Mouse (Mus musculus) midbrain, embryonic 10.5 days (tissue): ENCODE measurements around the gene Pde4c. TPM values are rescaled to one million over a fixed set of nuclear protein-coding genes. Genes with fewer than 3 reads are reported as not detected.
A peak's percentile ranks its signal among the peaks of the same experiment; 100 is the strongest.

ENCODE experiments used
- DNase-seq: peaks from one replicate; pipeline ENCODE4 v3.0.0-alpha.2; 2017; ENCODE audit warnings: low spot score
- H3K27ac ChIP-seq: fragments of 300-500 bp; sonication (generic); replicated peaks from 2 replicates; pipeline ENCODE4 v1.5.1; 2016; ENCODE audit warnings: mild to moderate bottlenecking
- H3K27me3 ChIP-seq: fragments of 300-500 bp; sonication (generic); 2 replicates; pipeline ENCODE4 v1.6.1; 2016; ENCODE audit warnings: low read depth, mild to moderate bottlenecking; ENCODE audit not compliant: poor library complexity, severe bottlenecking
- H3K36me3 ChIP-seq: fragments of 300-500 bp; sonication (generic); 2 replicates; pipeline ENCODE4 v1.6.1; 2016; ENCODE audit warnings: mild to moderate bottlenecking, moderate library complexity
- H3K4me1 ChIP-seq: fragments of 300-500 bp; sonication (generic); 2 replicates; pipeline ENCODE4 v1.6.1; 2016
- H3K4me3 ChIP-seq: fragments of 300-500 bp; sonication (generic); 2 replicates; pipeline ENCODE4 v1.5.1; 2016; ENCODE audit warnings: mild to moderate bottlenecking, moderate library complexity
- H3K9me3 ChIP-seq: fragments of 300-500 bp; sonication (generic); replicated peaks from 2 replicates; pipeline ENCODE4 v1.6.1; 2016; ENCODE audit warnings: mild to moderate bottlenecking
- WGBS: fragments of 180-500 bp; shearing (Covaris S2); methylation state at CpG from one replicate; pipeline ENCODE4 v1.1.7; 2016; 5-methylcytosine and 5-hydroxymethylcytosine counted together
- polyA plus RNA-seq: library from polyadenylated mRNA; unstranded; fragments of >200 nt; fragmentation: Nextera tagmentation; extraction: Ambion mirVana; gene quantifications from 2 replicates; pipeline ENCODE4 v1.2.1, GENCODE M21; 2016

Pde4c gene
- polyA plus RNA-seq, 1 experiment from 2014 or later: 0.78 TPM

DNA sequence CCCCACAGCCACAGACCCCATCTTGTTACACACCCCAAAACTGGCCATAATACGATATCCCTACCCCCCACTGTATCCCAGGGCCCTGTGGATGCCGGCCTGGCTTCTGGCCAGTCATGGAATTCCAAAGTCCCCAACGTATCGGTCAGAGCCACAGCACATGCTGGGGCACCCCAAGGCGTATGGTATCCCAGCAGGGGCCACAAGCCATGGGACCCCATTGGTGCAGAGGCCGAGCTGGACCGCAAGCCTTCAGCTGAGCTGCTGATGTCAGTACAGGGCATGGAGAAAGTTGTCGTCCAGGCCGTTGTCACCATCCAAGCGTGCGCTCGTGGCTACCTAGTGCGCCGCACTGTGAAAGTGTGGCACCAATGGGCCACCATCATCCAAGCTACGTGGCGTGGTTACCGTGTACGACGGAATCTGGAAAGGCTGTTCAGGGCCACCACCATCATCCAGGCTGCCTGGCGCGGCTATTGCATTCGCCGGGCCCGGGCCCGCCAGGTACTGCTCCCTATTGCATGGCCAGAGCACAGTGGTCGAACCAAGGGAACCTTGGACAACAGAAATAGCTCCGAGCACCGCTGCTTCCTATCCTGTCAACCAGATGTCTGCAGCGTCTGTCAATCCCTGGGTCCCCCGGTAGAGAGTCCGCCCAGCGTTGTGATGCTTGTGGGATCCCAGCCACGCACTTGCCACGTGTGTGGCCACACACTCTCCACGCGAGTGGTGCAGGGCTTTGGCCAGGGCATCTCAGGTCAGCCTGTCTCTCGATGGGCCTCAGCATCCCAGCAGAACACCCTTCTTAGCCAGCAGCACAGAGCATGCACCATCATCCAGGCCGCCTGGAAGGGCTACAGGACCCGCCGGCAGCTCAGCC, 6.8 kb upstream of the Pde4c start:
- no peak overlapping the region for H3K4me3 ChIP-seq
- 86% methylated on average over 40 of the region's 40 CpGs for WGBS
- peaks cover 24% of the 10 kb centered on the region for H3K27me3 ChIP-seq
- no peak overlapping the region; the same call in 1 of the 2 replicates for H3K27ac ChIP-seq
- peaks cover 15% of the 10 kb centered on the region for H3K4me1 ChIP-seq
- no peak for DNase-seq
- no peaks in the 10 kb centered on the region for H3K36me3 ChIP-seq
- H3K9me3 ChIP-seq: no peaks in the 10 kb centered on the region

- WGBS: 2% methylated on average over 19 of the region's 19 CpGs
- DNase-seq: peak; percentile 54
- Histone ChIP-seq H3K36me3 (no peaks in the 10 kb centered on the region), H3K27me3 (peaks cover 26% of the 10 kb centered on the region), H3K4me1 (peaks cover 14% of the 10 kb centered on the region), H3K4me3 (peak within 1 kb of the TSS; percentile 22; the same call in 1 of the 2 replicates), H3K9me3 (no peaks in the 10 kb centered on the region), H3K27ac (no peak within 1 kb of the TSS)
Measured at GRCm38 (mm10) chr8:70718297-70718696, 5.2 kb upstream of the Pde4c start, which contains the start of gene Gm3336. Gene Gm3336, plus strand, starts transcription at chr8:70718543.

DNA sequence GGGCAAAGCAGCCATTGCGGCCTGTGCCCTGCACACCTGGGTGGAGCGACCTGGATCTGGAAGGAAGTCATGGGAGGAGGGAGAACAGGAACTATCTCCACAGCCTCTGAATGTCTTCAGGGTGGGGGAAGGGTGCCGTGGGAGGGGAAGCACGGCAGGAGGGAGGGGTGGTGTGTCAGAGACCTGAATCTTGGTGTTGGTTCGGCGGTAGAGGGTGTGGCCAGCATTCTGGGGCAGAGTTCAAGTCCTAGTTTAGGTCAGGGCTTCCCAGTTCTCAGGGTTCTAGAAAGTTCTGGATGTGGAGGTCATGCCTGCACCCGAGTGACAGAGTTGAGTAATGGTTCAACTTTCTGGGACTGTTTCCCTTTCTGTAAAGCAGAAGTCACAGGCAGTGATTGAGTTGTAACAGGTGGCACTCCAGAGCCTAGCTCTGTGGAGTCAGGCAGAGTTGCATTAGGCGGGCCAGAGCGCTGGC, 3.7 kb upstream of the Pde4c start:
- Histone ChIP-seq H3K27me3 (peaks cover 26% of the 10 kb centered on the region), H3K4me3 (no peak overlapping the region), H3K9me3 (no peaks in the 10 kb centered on the region), H3K36me3 (no peaks in the 10 kb centered on the region), H3K4me1 (peaks cover 7% of the 10 kb centered on the region), H3K27ac (no peak overlapping the region)
- 66% methylated on average over 9 of the region's 9 CpGs for WGBS
- no peak for DNase-seq

- WGBS: 4% methylated on average over 3 of the region's 3 CpGs
- H3K9me3 ChIP-seq: no peaks in the 10 kb centered on the region
Measured at GRCm38 (mm10) chr8:70720739-70721138, 2.8 kb upstream of the Pde4c start.

GRCm38 (mm10) chr8:70721601-70722000, 1.9 kb upstream of the Pde4c start:
- no peaks in the 10 kb centered on the region for H3K9me3 ChIP-seq
- no peaks in the 10 kb centered on the region for H3K36me3 ChIP-seq
- H3K27me3 ChIP-seq: peaks cover 33% of the 10 kb centered on the region
- no peak overlapping the region for H3K4me3 ChIP-seq
- H3K27ac ChIP-seq: no peak overlapping the region
- no peak for DNase-seq
- peaks cover 8% of the 10 kb centered on the region for H3K4me1 ChIP-seq
- WGBS: 84% methylated on average over 8 of the region's 8 CpGs

More at GRCm38 (mm10) chr8:70720739-70721138, 2.8 kb upstream of the Pde4c start:
- peak; percentile 78 for DNase-seq
- Histone ChIP-seq H3K4me3 (no peak overlapping the region), H3K36me3 (no peaks in the 10 kb centered on the region), H3K27ac (no peak overlapping the region), H3K4me1 (peaks cover 7% of the 10 kb centered on the region), H3K27me3 (peaks cover 27% of the 10 kb centered on the region)

DNA sequence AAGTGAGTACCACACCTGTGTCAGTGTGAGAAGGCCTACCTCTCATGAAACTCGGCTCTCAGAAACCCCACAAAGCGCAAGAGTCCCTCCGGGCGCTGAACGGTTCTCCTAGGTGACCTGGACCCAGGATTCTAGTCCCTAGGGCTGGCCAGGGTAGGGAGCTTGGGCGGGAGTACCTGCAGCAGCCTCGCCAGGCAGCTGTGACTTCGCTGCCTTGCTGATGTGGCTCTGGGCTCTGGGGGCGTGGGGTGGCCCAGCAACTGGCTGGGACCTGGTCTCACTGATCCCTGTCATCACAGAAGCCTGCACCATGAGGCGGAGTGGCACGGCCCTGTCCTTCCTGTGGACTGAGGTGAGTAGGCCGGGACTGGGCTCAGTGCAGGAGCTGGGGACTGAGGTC, 696 bp downstream of the Pde4c start:
- H3K4me1 ChIP-seq: peaks cover 8% of the 10 kb centered on the region
- 0 out of 2 replicates have a peak overlapping the region, but pooled peaks have one; percentile 28 for H3K27ac ChIP-seq
- DNase-seq: no peak
- H3K9me3 ChIP-seq: no peaks in the 10 kb centered on the region
- 84% methylated on average over 12 of the region's 12 CpGs for WGBS
- H3K36me3 ChIP-seq: no peaks in the 10 kb centered on the region
- H3K4me3 ChIP-seq: no peak overlapping the region
- peaks cover 44% of the 10 kb centered on the region for H3K27me3 ChIP-seq

DNA sequence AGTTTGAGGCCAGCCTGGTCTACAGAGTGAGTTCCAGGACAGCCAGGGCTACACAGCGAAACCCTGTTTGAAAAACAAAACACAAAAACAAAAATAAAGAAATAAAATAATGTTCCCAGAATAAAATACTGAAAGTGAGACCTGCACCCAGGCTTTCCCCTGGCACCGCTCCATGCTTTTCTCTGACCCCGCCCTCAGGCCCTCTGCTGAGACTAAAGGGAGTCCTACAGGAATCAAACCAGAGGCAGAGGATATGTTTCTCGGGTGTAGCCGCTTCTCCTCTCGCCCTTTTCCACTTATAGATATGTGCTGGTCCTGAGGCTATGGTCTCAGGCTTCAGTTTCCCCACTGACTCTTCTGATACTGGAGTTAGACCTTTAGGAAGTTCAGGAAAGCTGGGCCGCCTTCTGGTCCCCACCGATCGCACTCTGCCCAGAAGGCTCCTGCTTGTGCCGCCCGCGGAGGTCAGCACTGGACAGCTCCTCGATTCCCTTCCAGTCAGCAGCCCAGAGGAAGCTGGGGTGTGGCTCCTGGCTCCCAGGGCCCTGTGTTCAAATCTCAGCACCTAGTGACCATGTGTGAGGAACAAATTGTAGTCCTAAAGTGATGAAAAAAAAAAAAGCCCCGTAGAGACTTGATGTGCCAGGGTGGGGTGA, 2.4 kb downstream of the Pde4c start:
- Histone ChIP-seq H3K27ac (no peak overlapping the region), H3K9me3 (no peaks in the 10 kb centered on the region), H3K4me1 (peaks cover 14% of the 10 kb centered on the region), H3K4me3 (no peak overlapping the region), H3K27me3 (peaks cover 56% of the 10 kb centered on the region), H3K36me3 (no peaks in the 10 kb centered on the region)
- 29% methylated on average over 14 of the region's 14 CpGs for WGBS
- no peak for DNase-seq

- Histone ChIP-seq H3K4me3 (no peak overlapping the region), H3K36me3 (no peaks in the 10 kb centered on the region), H3K4me1 (peaks cover 14% of the 10 kb centered on the region), H3K9me3 (no peaks in the 10 kb centered on the region), H3K27me3 (peaks cover 60% of the 10 kb centered on the region), H3K27ac (no peak overlapping the region)
- 51% methylated on average over 11 of the region's 11 CpGs for WGBS
- no peak for DNase-seq
Measured at GRCm38 (mm10) chr8:70726721-70727120, 3.2 kb downstream of the Pde4c start.

GRCm38 (mm10) chr8:70729808-70730475, 6.4 kb downstream of the Pde4c start:
- Histone ChIP-seq H3K36me3 (no peaks in the 10 kb centered on the region), H3K27ac (peak overlapping the region; percentile 49; the same call in 1 of the 2 replicates), H3K4me1 (peaks cover 11% of the 10 kb centered on the region), H3K9me3 (no peaks in the 10 kb centered on the region), H3K27me3 (peaks cover 79% of the 10 kb centered on the region), H3K4me3 (peak overlapping the region; percentile 43)
- DNase-seq: no peak
- 5% methylated on average over 34 of the region's 34 CpGs for WGBS

DNA sequence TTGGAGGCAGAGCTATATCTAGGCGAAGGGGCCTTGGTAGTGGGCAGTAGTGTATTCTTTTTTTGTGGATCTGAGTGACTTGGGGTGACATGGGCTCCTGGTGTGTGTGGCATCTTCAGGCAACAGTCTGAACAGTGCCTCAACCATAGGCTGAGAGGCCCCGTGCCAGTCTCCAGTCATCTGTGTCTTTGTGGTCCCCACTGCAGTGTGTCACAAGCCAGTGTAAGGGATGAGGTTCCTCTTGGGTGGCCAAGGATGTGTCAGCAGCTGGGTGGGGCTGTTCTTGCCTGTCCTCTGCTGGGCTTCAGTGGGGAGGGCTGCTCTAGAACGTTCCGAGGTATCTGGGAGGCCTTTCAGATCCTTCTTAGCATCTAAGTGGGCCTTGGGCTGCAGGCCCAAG, 7.4 kb downstream of the Pde4c start:
- Histone ChIP-seq H3K4me1 (peaks cover 11% of the 10 kb centered on the region), H3K27me3 (peaks cover 76% of the 10 kb centered on the region), H3K4me3 (no peak overlapping the region), H3K9me3 (no peaks in the 10 kb centered on the region), H3K27ac (no peak overlapping the region), H3K36me3 (no peaks in the 10 kb centered on the region)
- DNase-seq: no peak
- WGBS: 87% methylated on average over 4 of the region's 4 CpGs

DNA sequence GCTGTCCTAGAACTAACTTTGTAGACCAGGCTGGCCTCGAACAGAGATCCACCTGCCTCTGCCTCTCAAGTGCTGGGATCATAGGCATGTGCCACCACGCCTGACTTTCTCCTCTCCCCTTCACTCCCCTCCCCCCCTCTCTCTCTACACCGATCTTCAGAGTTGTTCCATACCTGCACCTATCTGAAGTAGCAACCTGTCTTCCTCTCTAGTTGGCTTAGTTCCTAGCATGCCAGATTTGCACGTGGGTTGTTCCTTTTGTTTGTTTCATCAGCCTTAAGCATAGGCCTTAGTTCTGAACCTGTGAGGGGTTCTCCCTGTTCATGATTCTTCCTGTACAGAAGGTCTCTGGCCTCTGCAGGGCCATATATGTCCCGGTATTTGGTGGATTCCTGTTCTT, 14.2 kb downstream of the Pde4c start:
- Histone ChIP-seq H3K4me1 (peaks cover 2% of the 10 kb centered on the region), H3K4me3 (no peak overlapping the region), H3K27me3 (peaks cover 51% of the 10 kb centered on the region), H3K36me3 (no peaks in the 10 kb centered on the region), H3K9me3 (no peaks in the 10 kb centered on the region), H3K27ac (no peak overlapping the region)
- WGBS: 70% methylated on average over 5 of the region's 5 CpGs
- no peak for DNase-seq

GRCm38 (mm10) chr8:70738211-70738610, 14.7 kb downstream of the Pde4c start:
- Histone ChIP-seq H3K9me3 (no peaks in the 10 kb centered on the region), H3K4me3 (no peak overlapping the region), H3K27ac (no peak overlapping the region), H3K27me3 (peaks cover 51% of the 10 kb centered on the region), H3K36me3 (no peaks in the 10 kb centered on the region), H3K4me1 (peaks cover 7% of the 10 kb centered on the region)
- 86% methylated on average over 3 of the region's 3 CpGs for WGBS
- DNase-seq: no peak
